Mouse (Mus musculus): Measurements from ENCODE around the gene Ankrd33b.

DNA sequence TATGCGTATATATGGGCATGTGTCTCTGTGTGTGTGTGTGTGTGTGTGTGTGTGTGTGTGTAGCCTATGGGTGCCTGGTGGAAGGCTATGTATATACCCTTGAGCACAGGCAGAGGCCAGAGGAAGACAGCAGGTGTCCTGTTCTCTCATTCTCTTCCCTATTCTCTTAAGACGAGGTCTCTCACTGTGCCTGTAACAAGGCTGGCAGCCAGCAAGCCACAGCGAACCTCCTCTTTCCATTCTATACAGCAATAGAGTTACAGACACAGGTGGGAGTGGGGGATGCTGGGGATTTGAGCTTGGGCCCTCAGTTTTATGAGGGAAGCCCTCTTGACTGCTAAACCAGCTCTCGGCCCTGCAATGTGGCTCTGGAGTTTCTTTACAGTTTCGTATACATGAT is 87.5 kb downstream of the Ankrd33b start:
- no peak for TF ChIP-seq CTCF (IDR thresholded peaks at IDR 0.05; ENCODE audit: borderline replicate concordance, extremely low read depth, insufficient read depth, insufficient read length)
- no peak for TF ChIP-seq POLR2A (IDR thresholded peaks at IDR 0.05; ENCODE audit: borderline replicate concordance, extremely low read depth, insufficient read depth, insufficient read length, poor library complexity, severe bottlenecking)
